In the genomic region with DNA sequence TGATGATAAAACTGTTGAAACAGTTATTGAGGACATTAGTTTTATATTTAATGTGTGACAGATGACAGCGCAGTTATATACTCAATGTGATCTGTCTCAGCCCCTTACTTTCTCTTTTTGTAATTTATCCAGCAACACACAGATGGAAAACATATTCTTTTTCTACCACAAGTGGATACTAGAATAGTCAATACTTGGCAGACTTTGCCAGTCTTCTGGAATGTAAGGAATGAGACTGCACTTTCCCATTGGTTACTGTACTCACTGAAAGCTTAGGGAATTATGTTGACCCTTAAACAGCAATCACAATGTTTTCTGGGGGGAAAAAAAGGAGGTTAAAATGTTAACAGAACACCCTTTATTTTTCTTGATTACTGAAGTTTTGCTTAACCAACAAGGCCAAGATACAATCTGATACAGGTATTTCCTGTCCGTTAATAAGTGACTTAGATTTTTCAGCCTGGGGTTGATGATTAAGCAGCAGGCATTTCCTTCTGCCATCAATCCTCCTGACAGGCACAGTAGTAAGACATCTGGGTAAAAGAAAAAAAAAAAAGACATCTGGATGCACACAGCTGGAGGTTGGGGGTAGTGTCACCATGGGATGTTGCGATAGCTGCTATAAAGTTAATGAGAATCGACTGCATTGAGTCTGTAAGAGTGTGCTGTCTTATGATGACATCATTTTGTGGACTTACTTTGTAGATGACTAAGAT, we compare ENCODE assay signal across 12 mouse cellular contexts.
DNase-seq lines count a peak whose midpoint lies in the region; ATAC-seq and TF ChIP-seq lines count a peak whose summit lies in the region.
"Had no signal": no experiment of that assay in that cellular context is flagged by ENCODE, and none has a peak within 500 bp of the region (broad histone marks: within the 10 kb centered on the region; RNA-seq: fewer than 3 reads in every experiment).

No protein-coding gene starts in this region.

- H3K9me3 ChIP-seq in midbrain, embryonic 11.5 days (ENCODE audit: control insufficient read depth, low read length): no peaks in the 10 kb centered on the region
- H3K9me3 ChIP-seq: forebrain, embryonic 12.5 days had no signal

- H3K9ac ChIP-seq in midbrain, embryonic 11.5 days (ENCODE audit: low read length): no peak overlapping the region
- H3K9ac ChIP-seq: forebrain, embryonic 12.5 days had no signal

- H3K4me2 ChIP-seq in midbrain, embryonic 11.5 days: no peak overlapping the region
- H3K4me2 ChIP-seq: forebrain, embryonic 12.5 days had no signal

- H3K79me3 ChIP-seq in C2C12 (ENCODE audit: low read depth): no peaks in the 10 kb centered on the region

- H3K79me2 ChIP-seq in C2C12 (ENCODE audit: control insufficient read depth, insufficient read depth): no peaks in the 10 kb centered on the region

- 92% methylated on average over 4 of the region's 4 CpGs for WGBS in midbrain, embryonic 11.5 days

- no peaks in the 10 kb centered on the region for H3K4me1 ChIP-seq in midbrain, embryonic 11.5 days (ENCODE audit: control insufficient read depth, insufficient read depth, low read length)
- H3K4me1 ChIP-seq: forebrain, embryonic 12.5 days had no signal

- ATAC-seq in megakaryocyte progenitor cell, adult 5-6 weeks (replicated peaks; ENCODE audit: poor library complexity): peak; percentile 58
- ATAC-seq in midbrain, embryonic 11.5 days (ENCODE audit: low FRiP score): no peak

- H3K36me3 ChIP-seq in C2C12 (ENCODE audit: control insufficient read depth, insufficient read depth): no peaks in the 10 kb centered on the region
- no peaks in the 10 kb centered on the region for H3K36me3 ChIP-seq in midbrain, embryonic 11.5 days (ENCODE audit: control insufficient read depth, insufficient read depth, low read length)
- H3K36me3 ChIP-seq: forebrain, embryonic 12.5 days had no signal

- H3ac ChIP-seq in C2C12 (ENCODE audit: control insufficient read depth, insufficient read length, low read depth): no peak overlapping the region

- H3K27ac ChIP-seq in midbrain, embryonic 11.5 days (ENCODE audit: low read depth, low read length): no peak overlapping the region
- H3K27ac ChIP-seq: forebrain, embryonic 12.5 days had no signal

- no peak for TF ChIP-seq CTCF in C2C12 (IDR thresholded peaks at IDR 0.05; ENCODE audit: control insufficient read depth, insufficient read depth, insufficient read length)

- peak; percentile 8 for DNase-seq in R1 (ENCODE audit: low read depth, low spot score)
- DNase-seq in kidney, adult 18-20 months: peak; percentile 22
- DNase-seq in midbrain, embryonic 11.5 days (ENCODE audit: low spot score, missing footprints): no peak
- DNase-seq in right cerebral cortex, postnatal 25 days: no peak
- DNase-seq in layer of hippocampus, adult 9-11 months: no peak
- DNase-seq: cerebellum, adult 2 months; heart, postnatal 4 days; layer of hippocampus, postnatal 36 days; lung, postnatal 10 days had no signal

- H3K27me3 ChIP-seq in C2C12 (ENCODE audit: control insufficient read depth, insufficient read depth, insufficient read length): no peaks in the 10 kb centered on the region
- no peaks in the 10 kb centered on the region for H3K27me3 ChIP-seq in midbrain, embryonic 11.5 days (ENCODE audit: control insufficient read depth, insufficient read depth, low read length)
- H3K27me3 ChIP-seq: forebrain, embryonic 12.5 days had no signal

- H3K4me3 ChIP-seq in C2C12 (ENCODE audit: insufficient read depth, poor library complexity, severe bottlenecking): no peak overlapping the region
- no peak overlapping the region for H3K4me3 ChIP-seq in midbrain, embryonic 11.5 days (ENCODE audit: low read depth, low read length)
- H3K4me3 ChIP-seq: forebrain, embryonic 12.5 days had no signal

TF ChIP-seq in C2C12, 6 proteins besides CTCF, POLR2A, EP300 and RAD21:
- TF ChIP-seq MYOD1 (IDR thresholded peaks at IDR 0.05; ENCODE audit: control insufficient read depth, insufficient read length, low read depth): peak; percentile 76
- TF ChIP-seq MYOG (IDR thresholded peaks at IDR 0.05; ENCODE audit: control insufficient read depth, extremely low read depth, insufficient read length): no peak
- peak; percentile 61 for TF ChIP-seq CEBPB (IDR thresholded peaks at IDR 0.05; ENCODE audit: low read depth)
- TF ChIP-seq USF1 (IDR thresholded peaks at IDR 0.05; ENCODE audit: low read depth): no peak
- TF ChIP-seq FOSL1 (IDR thresholded peaks at IDR 0.05; ENCODE audit: insufficient read depth, low read length, poor library complexity, severe bottlenecking): peak; percentile 58
- TF ChIP-seq MAX (IDR thresholded peaks at IDR 0.05): no peak

Comparison
In these comparisons a context has a peak if more than half of its experiments do, and no peak if none do; other contexts are left out.
1. DNase-seq: peak in R1 (single experiment) and kidney, adult 18-20 months (single experiment); none in midbrain, embryonic 11.5 days (single experiment), right cerebral cortex, postnatal 25 days (single experiment) and layer of hippocampus, adult 9-11 months (single experiment).